Mouse (Mus musculus): ENCODE measurements around the gene Akr1c14. TPM values are rescaled to one million over a fixed set of nuclear protein-coding genes. Genes with fewer than 3 reads are reported as not detected.

The Akr1c14 gene
- polyA plus RNA-seq, 1 experiment from 2014 or later, result 0.65 TPM

GRCm38 (mm10) chr13:4131721-4132120 lies 82.9 kb downstream of the Akr1c14 start:
- ATAC-seq (ENCODE audit: insufficient read depth, low FRiP score, low TSS enrichment), result no peak
- H3K9ac ChIP-seq (ENCODE audit: low read length), result no peak overlapping the region
- no peak overlapping the region for H3K27ac ChIP-seq (ENCODE audit: low read depth, low read length)
- no peaks in the 10 kb centered on the region for H3K4me1 ChIP-seq (ENCODE audit: control insufficient read depth, insufficient read depth, low read length)
- WGBS, result 72% methylated on average over 3 of the region's 3 CpGs
- no peaks in the 10 kb centered on the region for H3K27me3 ChIP-seq (ENCODE audit: control insufficient read depth, insufficient read depth, low read length)
- no peaks in the 10 kb centered on the region for H3K36me3 ChIP-seq (ENCODE audit: control insufficient read depth, insufficient read depth, low read length)
- no peaks in the 10 kb centered on the region for H3K9me3 ChIP-seq (ENCODE audit: control insufficient read depth, low read length)
- no peak overlapping the region for H3K4me3 ChIP-seq (ENCODE audit: low read depth, low read length)
- no peak for DNase-seq (ENCODE audit: low spot score)
- no peak overlapping the region for H3K4me2 ChIP-seq (ENCODE audit: low read depth)

GRCm38 (mm10) chr13:4133070-4133469 lies 84.3 kb downstream of the Akr1c14 start:
- Histone ChIP-seq H3K27ac (ENCODE audit: low read depth, low read length) (no peak overlapping the region), H3K4me3 (ENCODE audit: low read depth, low read length) (no peak overlapping the region), H3K4me2 (ENCODE audit: low read depth) (no peak overlapping the region), H3K4me1 (ENCODE audit: control insufficient read depth, insufficient read depth, low read length) (no peaks in the 10 kb centered on the region), H3K27me3 (ENCODE audit: control insufficient read depth, insufficient read depth, low read length) (no peaks in the 10 kb centered on the region), H3K9ac (ENCODE audit: low read length) (no peak overlapping the region), H3K9me3 (ENCODE audit: control insufficient read depth, low read length) (no peaks in the 10 kb centered on the region), H3K36me3 (ENCODE audit: control insufficient read depth, insufficient read depth, low read length) (no peaks in the 10 kb centered on the region)
- DNase-seq (ENCODE audit: low spot score), result no peak
- WGBS, result 37% methylated on average over 2 of the region's 2 CpGs
- no peak for ATAC-seq (ENCODE audit: insufficient read depth, low FRiP score, low TSS enrichment)

Other genes starting within 250 kb of the Akr1c14 start
- not detected in 2 replicates for gene Calml3, start 244.7 kb upstream of the Akr1c14 start, polyA plus RNA-seq (2014; fragmentation: Nextera tagmentation; extraction: Ambion mirVana)
- not detected in 2 replicates for gene Calm4, start 211.3 kb upstream of the Akr1c14 start, polyA plus RNA-seq (2014; fragmentation: Nextera tagmentation; extraction: Ambion mirVana)
- gene Calm5, start 194.8 kb upstream of the Akr1c14 start, polyA plus RNA-seq (2014; fragmentation: Nextera tagmentation; extraction: Ambion mirVana), result not detected in 2 replicates
- 50.3 and 61.1 TPM in 2 replicates for gene Net1, start 130.8 kb upstream of the Akr1c14 start, polyA plus RNA-seq (2014; fragmentation: Nextera tagmentation; extraction: Ambion mirVana)
- not detected in 2 replicates for gene Tubal3, start 130.7 kb upstream of the Akr1c14 start, polyA plus RNA-seq (2014; fragmentation: Nextera tagmentation; extraction: Ambion mirVana)
- not detected in 2 replicates for gene Ucn3, start 103.7 kb upstream of the Akr1c14 start, polyA plus RNA-seq (2014; fragmentation: Nextera tagmentation; extraction: Ambion mirVana)
- gene Akr1c18, start 101.6 kb downstream of the Akr1c14 start, polyA plus RNA-seq (2014; fragmentation: Nextera tagmentation; extraction: Ambion mirVana), result not detected in 2 replicates
- gene Akr1c13, start 142.1 kb downstream of the Akr1c14 start, polyA plus RNA-seq (2014; fragmentation: Nextera tagmentation; extraction: Ambion mirVana), result 1.5 TPM in 2 replicates
- gene Akr1c19, start 179.7 kb downstream of the Akr1c14 start, polyA plus RNA-seq (2014; fragmentation: Nextera tagmentation; extraction: Ambion mirVana), result 0.28 and 0.76 TPM in 2 replicates
- not detected in 2 replicates for gene Akr1c12, start 230.4 kb downstream of the Akr1c14 start, polyA plus RNA-seq (2014; fragmentation: Nextera tagmentation; extraction: Ambion mirVana)

All from neural tube, embryonic 11.5 days (tissue).